Comparison of ENCODE assay signal across 26 mouse cellular contexts in the genomic region with DNA sequence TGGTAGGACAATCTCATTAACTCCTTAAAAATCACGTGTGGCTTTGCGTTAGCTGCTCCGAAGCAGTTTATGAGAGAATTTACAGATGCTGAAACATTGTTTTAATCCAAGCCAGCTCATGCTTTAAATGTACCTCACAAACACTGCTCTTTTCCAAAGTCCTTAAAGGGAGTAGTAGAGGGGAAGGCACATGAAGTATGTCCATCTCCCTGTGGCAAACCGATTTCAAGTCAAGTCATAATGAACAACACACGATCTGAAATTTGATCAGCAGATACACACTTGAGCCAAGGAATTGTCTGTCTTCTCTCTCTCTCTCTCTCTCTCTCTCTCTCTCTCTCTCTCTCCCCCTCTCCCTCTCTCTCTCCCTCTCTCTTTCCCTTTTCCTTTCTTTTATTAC. TPM values are rescaled to one million over a fixed set of nuclear protein-coding genes. Genes with fewer than 3 reads are reported as not detected.
DNase-seq lines count a peak whose midpoint lies in the region; ATAC-seq and TF ChIP-seq lines count a peak whose summit lies in the region.
"Had no signal": no experiment of that assay in that cellular context is flagged by ENCODE, and none has a peak within 500 bp of the region (broad histone marks: within the 10 kb centered on the region; RNA-seq: fewer than 3 reads in every experiment).

No protein-coding gene starts in this region.

- no peaks in the 10 kb centered on the region for H3K36me3 ChIP-seq in hindbrain, embryonic 16.5 days (ENCODE audit: control insufficient read depth, insufficient read depth, low read length)
- H3K36me3 ChIP-seq in hindbrain, postnatal 0 days (ENCODE audit: insufficient read depth, low read length): no peaks in the 10 kb centered on the region
- H3K36me3 ChIP-seq in midbrain, embryonic 15.5 days (replicated peaks): no peaks in the 10 kb centered on the region
- no peaks in the 10 kb centered on the region for H3K36me3 ChIP-seq in midbrain, embryonic 16.5 days (ENCODE audit: control insufficient read depth, insufficient read depth, low read length)
- H3K36me3 ChIP-seq in forebrain, embryonic 15.5 days: no peaks in the 10 kb centered on the region

- DNase-seq in hindbrain, postnatal 0 days (ENCODE audit: low spot score): no peak
- no peak for DNase-seq in embryo, embryonic 10.5 days (ENCODE audit: low spot score)
- DNase-seq in right cerebral cortex, adult 2 months (ENCODE audit: low spot score in 2 of 2): no peak
- DNase-seq: adrenal gland, adult 2 months; cerebellum, adult 9-10 months; embryo, embryonic 11 days; heart, adult 18-20 months; heart, postnatal 36 days; kidney, adult 2 months; kidney, postnatal 25 days; lung, adult 18-20 months; lung, postnatal 14 days; right cerebral cortex, postnatal 14 days; spleen, adult 18-20 months; thymus, postnatal 4 days had no signal

- no peaks in the 10 kb centered on the region for H3K27me3 ChIP-seq in hindbrain, embryonic 16.5 days (replicated peaks; ENCODE audit: control insufficient read depth, insufficient read depth, low read length)
- H3K27me3 ChIP-seq in hindbrain, postnatal 0 days (ENCODE audit: insufficient read depth, low read length): no peaks in the 10 kb centered on the region
- no peaks in the 10 kb centered on the region for H3K27me3 ChIP-seq in midbrain, embryonic 15.5 days (replicated peaks)
- H3K27me3 ChIP-seq in midbrain, embryonic 16.5 days (ENCODE audit: control insufficient read depth, insufficient read depth, low read depth, low read length): no peaks in the 10 kb centered on the region
- no peaks in the 10 kb centered on the region for H3K27me3 ChIP-seq in forebrain, embryonic 15.5 days
- H3K27me3 ChIP-seq: limb, embryonic 12.5 days; megakaryocyte, embryonic 14.5 days had no signal

- H3K4me3 ChIP-seq in hindbrain, embryonic 16.5 days (ENCODE audit: low read length): no peak overlapping the region
- no peak overlapping the region for H3K4me3 ChIP-seq in hindbrain, postnatal 0 days (ENCODE audit: low read length)
- H3K4me3 ChIP-seq in midbrain, embryonic 15.5 days: no peak overlapping the region
- H3K4me3 ChIP-seq in midbrain, embryonic 16.5 days (ENCODE audit: low read depth, low read length): no peak overlapping the region
- no peak overlapping the region for H3K4me3 ChIP-seq in forebrain, embryonic 15.5 days
- no peak overlapping the region for H3K4me3 ChIP-seq in olfactory bulb, adult 2 months (ENCODE audit: insufficient read depth, low read depth, low read length)
- H3K4me3 ChIP-seq: limb, embryonic 12.5 days; megakaryocyte, embryonic 14.5 days had no signal

- peak overlapping the region; percentile 19; the same call in 1 of the 2 replicates for H3K4me2 ChIP-seq in hindbrain, embryonic 16.5 days (ENCODE audit: low read length)
- no peak overlapping the region for H3K4me2 ChIP-seq in hindbrain, postnatal 0 days (ENCODE audit: low read depth, low read length)
- H3K4me2 ChIP-seq in midbrain, embryonic 15.5 days: no peak overlapping the region
- H3K4me2 ChIP-seq in midbrain, embryonic 16.5 days (ENCODE audit: low read length): no peak overlapping the region; the same call in 1 of the 2 replicates
- peak overlapping the region; percentile 47 for H3K4me2 ChIP-seq in forebrain, embryonic 15.5 days (replicated peaks)

- H3K9me3 ChIP-seq in hindbrain, embryonic 16.5 days (ENCODE audit: control insufficient read depth, low read length): no peaks in the 10 kb centered on the region
- H3K9me3 ChIP-seq in hindbrain, postnatal 0 days (ENCODE audit: low read length): no peaks in the 10 kb centered on the region
- no peaks in the 10 kb centered on the region for H3K9me3 ChIP-seq in midbrain, embryonic 15.5 days
- H3K9me3 ChIP-seq in midbrain, embryonic 16.5 days (replicated peaks; ENCODE audit: control insufficient read depth, low read length, poor library complexity, severe bottlenecking): no peaks in the 10 kb centered on the region
- no peaks in the 10 kb centered on the region for H3K9me3 ChIP-seq in forebrain, embryonic 15.5 days
- H3K9me3 ChIP-seq: limb, embryonic 12.5 days; megakaryocyte, embryonic 14.5 days had no signal

- 0 out of 2 replicates have a peak overlapping the region, but pooled peaks have one; percentile 39 for H3K27ac ChIP-seq in hindbrain, embryonic 16.5 days (ENCODE audit: low read depth, low read length)
- no peak overlapping the region for H3K27ac ChIP-seq in hindbrain, postnatal 0 days
- H3K27ac ChIP-seq in midbrain, embryonic 15.5 days: peak overlapping the region; percentile 60; the same call in 1 of the 2 replicates
- H3K27ac ChIP-seq in midbrain, embryonic 16.5 days (ENCODE audit: low read length): no peak overlapping the region
- H3K27ac ChIP-seq in forebrain, embryonic 15.5 days (replicated peaks): peak overlapping the region; percentile 95
- H3K27ac ChIP-seq in olfactory bulb, adult 2 months (ENCODE audit: insufficient read depth, low read depth, low read length): peak overlapping the region; percentile 58

- ATAC-seq in hindbrain, embryonic 16.5 days: no peak
- no peak for ATAC-seq in hindbrain, postnatal 0 days
- ATAC-seq in midbrain, embryonic 15.5 days (replicated peaks): no peak
- ATAC-seq in midbrain, embryonic 16.5 days: no peak
- ATAC-seq in forebrain, embryonic 15.5 days (replicated peaks): no peak
- ATAC-seq: inflammation-experienced regulatory T-cells, adult 6 months had no signal

- WGBS in hindbrain, embryonic 16.5 days: 52% methylated on average over 5 of the region's 5 CpGs
- WGBS in hindbrain, postnatal 0 days: 42% methylated on average over 5 of the region's 5 CpGs
- WGBS in midbrain, embryonic 15.5 days: 62% methylated on average over 5 of the region's 5 CpGs
- 65% methylated on average over 5 of the region's 5 CpGs for WGBS in midbrain, embryonic 16.5 days
- WGBS in forebrain, embryonic 15.5 days: 34% methylated on average over 5 of the region's 5 CpGs
- 36% methylated on average over 5 of the region's 5 CpGs for WGBS in olfactory bulb, adult 2 months

- TF ChIP-seq POLR2A in olfactory bulb, adult 2 months (IDR thresholded peaks at IDR 0.05; ENCODE audit: insufficient read depth, low read depth, low read length): no peak

- no peak for TF ChIP-seq CTCF in hindbrain, postnatal 0 days (IDR thresholded peaks at IDR 0.05; ENCODE audit: low read depth)
- no peak for TF ChIP-seq CTCF in olfactory bulb, adult 2 months (IDR thresholded peaks at IDR 0.05; ENCODE audit: insufficient read depth, low read depth, low read length)

- peaks cover 48% of the 10 kb centered on the region for H3K4me1 ChIP-seq in hindbrain, embryonic 16.5 days (ENCODE audit: control insufficient read depth, insufficient read depth, low read depth, low read length)
- H3K4me1 ChIP-seq in hindbrain, postnatal 0 days (ENCODE audit: insufficient read depth, low read length): peaks cover 6% of the 10 kb centered on the region
- H3K4me1 ChIP-seq in midbrain, embryonic 15.5 days: peaks cover 84% of the 10 kb centered on the region
- H3K4me1 ChIP-seq in midbrain, embryonic 16.5 days (ENCODE audit: control insufficient read depth, insufficient read depth, low read length): peaks cover 81% of the 10 kb centered on the region
- peaks cover 98% of the 10 kb centered on the region for H3K4me1 ChIP-seq in forebrain, embryonic 15.5 days
- H3K4me1 ChIP-seq in olfactory bulb, adult 2 months (ENCODE audit: control insufficient read depth, insufficient read depth, low read length): peaks cover 37% of the 10 kb centered on the region

- H3K9ac ChIP-seq in hindbrain, embryonic 16.5 days (ENCODE audit: low read depth, low read length): no peak overlapping the region
- no peak overlapping the region for H3K9ac ChIP-seq in hindbrain, postnatal 0 days (replicated peaks; ENCODE audit: low read length)
- no peak overlapping the region for H3K9ac ChIP-seq in midbrain, embryonic 15.5 days
- no peak overlapping the region for H3K9ac ChIP-seq in midbrain, embryonic 16.5 days (ENCODE audit: low read depth, low read length)
- peak overlapping the region; percentile 21; the same call in 1 of the 2 replicates for H3K9ac ChIP-seq in forebrain, embryonic 15.5 days (replicated peaks)
- H3K9ac ChIP-seq: limb, embryonic 12.5 days had no signal

RNA-seq across cellular contexts. Expression of a gene that starts 20.2 kb away (rescaled TPM):
- 97.9 and 105 TPM in 2 replicates for polyA plus RNA-seq in hindbrain, embryonic 16.5 days (2015; fragmentation: Nextera tagmentation; extraction: Ambion mirVana)
- total RNA-seq in hindbrain, postnatal 0 days (2014; rRNA removed): 32.2 and 32.3 TPM in 2 replicates
- 69.8 and 73.5 TPM in 2 replicates for polyA plus RNA-seq in hindbrain, postnatal 0 days (2015; fragmentation: Nextera tagmentation; extraction: Ambion mirVana)
- polyA plus RNA-seq in midbrain, embryonic 15.5 days (2015; fragmentation: Nextera tagmentation; extraction: Ambion mirVana): 101 and 105 TPM in 2 replicates
- polyA plus RNA-seq in midbrain, embryonic 16.5 days (2015; fragmentation: Nextera tagmentation; extraction: Ambion mirVana): 99.8 and 107 TPM in 2 replicates
- polyA plus RNA-seq in forebrain, embryonic 15.5 days (2015; fragmentation: Nextera tagmentation; extraction: Ambion mirVana): 204 and 215 TPM in 2 replicates
- 89.4 TPM in 1 of 2 replicates, not detected in the other for polyA plus RNA-seq in olfactory bulb, adult 2 months (2012; ENCODE audit: insufficient read depth, insufficient read length, low replicate concordance, missing spikeins)

RNA-seq across cellular contexts. Expression of a gene that starts 23.2 kb away (rescaled TPM):
- 0.21 TPM in 1 of 2 replicates, not detected in the other for polyA plus RNA-seq in hindbrain, embryonic 16.5 days (2015; fragmentation: Nextera tagmentation; extraction: Ambion mirVana)
- total RNA-seq in hindbrain, postnatal 0 days (2014; rRNA removed): not detected in 2 replicates
- polyA plus RNA-seq in hindbrain, postnatal 0 days (2015; fragmentation: Nextera tagmentation; extraction: Ambion mirVana): not detected in 2 replicates
- polyA plus RNA-seq in midbrain, embryonic 15.5 days (2015; fragmentation: Nextera tagmentation; extraction: Ambion mirVana): 0.23 TPM in 1 of 2 replicates, not detected in the other
- not detected in 2 replicates for polyA plus RNA-seq in midbrain, embryonic 16.5 days (2015; fragmentation: Nextera tagmentation; extraction: Ambion mirVana)
- 0.26 TPM in 1 of 2 replicates, not detected in the other for polyA plus RNA-seq in forebrain, embryonic 15.5 days (2015; fragmentation: Nextera tagmentation; extraction: Ambion mirVana)
- polyA plus RNA-seq in olfactory bulb, adult 2 months (2012; ENCODE audit: insufficient read depth, insufficient read length, low replicate concordance, missing spikeins): not detected in 2 replicates
- total RNA-seq: adrenal gland, adult 2 months; gastrocnemius, adult 8-10 months; heart, adult 18-20 months; heart, postnatal 36 days had no signal
- polyA plus RNA-seq: adrenal gland, adult 2 months; heart, embryonic 14.5 days; inflammation-experienced regulatory T-cells, adult 6 months; kidney, adult 2 months; limb, embryonic 12.5 days; neural tube, embryonic 11.5 days had no signal

Comparison
In these comparisons a context has a peak if more than half of its experiments do, and no peak if none do; other contexts are left out.
1. H3K27ac ChIP-seq: peak in hindbrain, embryonic 16.5 days (single experiment), midbrain, embryonic 15.5 days (single experiment), forebrain, embryonic 15.5 days (single experiment) and olfactory bulb, adult 2 months (single experiment); none in hindbrain, postnatal 0 days (single experiment) and midbrain, embryonic 16.5 days (single experiment).
2. H3K4me2 ChIP-seq: peak in hindbrain, embryonic 16.5 days (single experiment) and forebrain, embryonic 15.5 days (single experiment); none in hindbrain, postnatal 0 days (single experiment), midbrain, embryonic 15.5 days (single experiment) and midbrain, embryonic 16.5 days (single experiment).